Mouse (Mus musculus): Measurements from ENCODE around the gene Ddx27. TPM values are rescaled to one million over a fixed set of nuclear protein-coding genes. Genes with fewer than 3 reads are reported as not detected.

Ddx27 gene
- polyA plus RNA-seq, 1 experiment from 2014 or later: 56.4 TPM

DNA sequence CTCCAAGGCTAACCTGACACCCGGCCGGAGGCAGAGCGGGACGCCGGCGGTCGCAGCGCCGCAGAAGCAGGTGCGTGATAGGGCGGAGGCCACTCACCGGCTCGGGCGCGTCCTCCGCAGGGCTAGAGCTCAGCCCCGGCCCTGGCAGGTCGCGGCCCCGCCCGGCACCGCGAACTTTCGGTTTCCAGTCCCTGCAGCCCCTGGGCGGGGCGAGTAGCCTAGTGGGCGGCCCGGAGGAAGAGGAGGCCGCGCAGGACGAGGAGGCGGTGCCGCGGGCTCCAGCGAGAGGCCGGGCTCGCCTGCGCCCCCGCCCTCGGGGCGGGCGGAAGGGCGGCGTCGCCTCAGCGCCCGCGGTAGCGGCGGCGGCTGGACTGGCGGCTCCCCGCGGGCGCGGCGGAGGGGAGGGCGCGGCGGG, 47.5 kb downstream of the Ddx27 start:
- DNase-seq (ENCODE audit: low spot score): peak; percentile 95

DNA sequence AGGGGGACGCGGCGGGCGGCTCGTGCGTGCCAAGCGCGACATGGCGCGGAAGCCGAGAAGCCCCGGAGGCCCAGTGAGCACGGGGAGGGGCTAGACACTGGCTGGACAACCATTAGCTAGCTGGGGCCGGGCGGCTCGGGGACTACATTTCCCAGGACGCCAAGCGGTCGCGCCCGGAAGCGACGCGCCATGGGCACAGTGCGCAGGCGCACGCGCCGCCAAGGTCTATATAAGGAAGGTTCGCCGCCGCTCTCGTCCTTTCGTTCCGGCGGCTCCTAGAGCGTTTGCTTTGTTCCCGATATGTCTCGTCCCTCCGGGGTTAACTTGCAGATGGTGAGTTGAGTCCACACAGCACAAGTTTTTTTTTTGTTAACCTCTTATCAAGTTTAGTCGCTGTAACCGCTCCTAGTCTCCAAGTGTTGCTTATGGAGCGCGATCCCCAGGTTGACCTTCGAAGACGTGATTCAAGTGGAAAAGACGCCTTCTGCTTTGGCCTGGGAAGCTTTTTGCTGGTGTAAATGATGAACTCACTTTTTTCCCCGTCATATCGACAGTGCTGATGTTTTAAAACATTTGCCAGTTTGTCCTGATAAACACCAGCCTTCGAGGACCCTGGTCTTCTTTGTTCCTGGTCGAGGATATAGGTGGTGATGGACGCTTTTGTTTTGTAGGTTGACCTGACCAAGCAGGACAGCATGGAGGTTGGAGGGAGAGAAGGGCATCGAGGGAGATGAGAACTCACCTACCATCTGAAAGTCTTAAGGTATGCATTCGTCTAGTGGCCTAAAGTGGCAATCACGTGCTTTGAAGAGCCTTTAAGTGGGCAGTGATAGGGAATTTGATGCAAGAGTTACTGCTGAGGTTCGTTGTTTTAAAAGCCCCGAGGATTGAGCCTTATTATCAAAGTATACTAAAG, 48.2 kb downstream of the Ddx27 start, which contains the start of gene Znfx1:
Znfx1 (minus strand) TSS at position 51 of the 916 bp plus-strand sequence.
- peak; percentile 95 for DNase-seq (ENCODE audit: low spot score)

DNA sequence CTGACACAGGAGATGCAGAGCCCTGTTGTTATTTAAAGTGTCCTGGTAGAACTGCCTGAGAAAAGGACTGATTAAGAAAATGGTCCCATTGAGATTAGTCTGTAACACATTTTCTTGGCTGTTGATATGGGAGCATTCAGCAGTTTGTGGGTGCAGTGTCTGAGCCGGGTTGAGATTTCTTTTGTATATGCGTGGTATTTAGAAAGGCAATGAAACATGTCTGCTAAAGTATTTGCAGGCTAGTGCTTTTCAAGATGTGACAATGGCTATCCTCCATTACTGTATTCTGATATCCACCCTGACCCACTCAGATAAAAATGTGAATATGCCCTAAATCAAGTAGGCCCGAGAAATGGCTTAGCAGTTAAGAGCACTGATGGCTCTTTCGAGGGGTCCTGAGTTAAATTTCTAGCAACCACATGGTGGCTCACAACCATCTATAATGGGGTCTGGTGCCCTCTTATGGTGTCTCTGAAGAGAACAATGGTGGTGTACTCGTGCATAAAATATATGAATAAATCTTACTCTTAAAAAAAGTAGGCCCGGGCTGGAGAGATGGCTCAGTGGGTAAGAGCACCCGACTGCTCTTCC, 49.0 kb downstream of the Ddx27 start:
- DNase-seq (ENCODE audit: low spot score): peak; percentile 44

DNA sequence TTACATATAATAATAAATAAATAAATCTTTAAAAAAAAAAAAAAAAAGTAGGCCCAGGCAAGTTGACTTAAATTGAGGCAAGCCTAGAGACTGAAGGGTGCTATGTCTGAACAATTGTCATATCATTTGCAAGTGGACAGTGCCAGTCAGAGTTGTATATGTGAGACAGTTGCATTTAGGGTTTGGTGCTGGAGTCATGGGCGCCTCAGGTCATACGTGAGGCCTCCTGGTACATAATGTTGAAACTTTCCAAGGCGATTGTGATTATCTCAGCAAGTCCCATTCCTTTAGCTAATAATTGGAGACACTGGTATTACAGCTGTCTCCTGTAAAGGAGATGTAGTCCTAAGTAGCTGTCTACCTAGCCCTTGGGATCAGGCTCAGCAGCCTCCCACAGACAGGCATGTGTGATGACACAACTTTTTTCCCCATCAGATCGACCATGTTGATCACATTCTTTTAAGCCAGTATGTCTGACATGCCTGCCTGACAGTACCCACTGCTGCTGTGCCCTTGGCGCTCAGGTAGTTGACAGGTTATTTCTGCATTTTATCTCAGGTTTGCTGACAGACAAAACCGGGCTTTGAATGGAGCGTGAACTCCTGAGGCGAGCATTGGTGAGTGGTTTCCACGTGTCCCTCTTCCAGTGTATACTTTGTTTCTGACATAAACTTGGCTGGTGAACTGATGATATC, 49.8 kb downstream of the Ddx27 start:
- DNase-seq (ENCODE audit: low spot score): no peak

DNA sequence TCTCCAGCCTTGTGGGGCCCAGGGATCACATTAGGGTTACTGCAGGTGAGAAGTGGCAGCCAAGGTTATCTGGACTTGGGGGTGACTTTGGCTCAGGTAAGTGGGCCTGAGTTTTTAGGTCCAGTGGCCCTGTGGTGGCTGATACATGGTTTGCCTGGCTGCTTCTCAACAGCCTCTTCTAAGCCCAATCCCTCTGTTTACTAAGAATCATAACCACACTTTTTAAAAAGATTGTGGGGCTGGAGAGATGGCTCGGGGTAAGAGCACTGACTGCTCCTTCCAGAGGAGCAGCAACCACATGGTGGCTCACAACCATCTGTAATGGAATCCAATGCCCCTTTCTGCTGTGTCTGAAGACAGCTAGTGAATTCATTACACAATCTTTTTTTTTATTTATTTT, 51.0 kb downstream of the Ddx27 start:
- no peak for DNase-seq (ENCODE audit: low spot score)

DNA sequence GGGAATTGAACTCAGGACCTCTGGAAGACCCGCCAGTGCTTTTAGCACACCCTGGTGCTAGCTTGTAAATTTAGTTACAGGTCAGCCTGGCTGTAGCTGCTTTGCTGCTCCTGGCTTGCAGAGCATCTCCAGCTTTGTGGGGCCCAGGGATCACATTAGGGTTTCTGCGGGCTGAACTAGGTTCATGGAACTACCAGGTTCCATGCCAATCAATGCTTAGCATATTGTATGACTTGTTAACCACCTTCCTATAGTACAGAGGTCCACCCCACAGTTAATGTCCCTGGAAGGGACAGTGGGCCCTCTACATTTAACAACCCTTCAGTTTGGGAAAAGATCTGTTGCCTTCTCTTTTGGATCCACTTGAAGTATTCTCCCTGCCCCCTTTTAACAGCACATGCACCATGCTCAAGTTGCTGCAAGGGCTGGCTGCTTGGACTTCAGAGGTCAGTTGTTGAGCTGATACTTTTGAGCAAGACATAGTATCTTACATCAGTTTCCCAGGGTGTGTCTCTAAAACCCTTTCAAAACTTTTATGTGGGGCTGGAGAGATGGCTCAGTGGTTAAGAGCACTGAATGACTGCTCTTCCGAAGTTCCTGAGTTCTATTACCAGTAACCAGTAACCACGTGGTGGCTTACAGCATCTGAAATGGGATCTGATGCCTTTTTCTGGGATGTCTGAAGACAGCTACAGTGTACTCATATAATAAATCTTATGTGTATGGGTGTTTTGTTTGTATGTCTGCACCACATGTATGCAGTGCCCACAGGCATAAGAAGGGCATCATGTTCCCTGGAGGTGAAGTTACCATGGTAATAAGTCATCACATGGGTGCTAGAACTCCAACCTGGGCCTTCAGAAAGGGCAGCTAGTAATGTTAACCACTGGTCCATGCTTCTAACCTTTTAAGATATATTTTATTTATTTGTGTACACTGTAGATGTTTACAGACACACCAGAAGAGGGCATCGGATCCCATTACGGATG, 51.8 kb downstream of the Ddx27 start:
- DNase-seq (ENCODE audit: low spot score): no peak

DNA sequence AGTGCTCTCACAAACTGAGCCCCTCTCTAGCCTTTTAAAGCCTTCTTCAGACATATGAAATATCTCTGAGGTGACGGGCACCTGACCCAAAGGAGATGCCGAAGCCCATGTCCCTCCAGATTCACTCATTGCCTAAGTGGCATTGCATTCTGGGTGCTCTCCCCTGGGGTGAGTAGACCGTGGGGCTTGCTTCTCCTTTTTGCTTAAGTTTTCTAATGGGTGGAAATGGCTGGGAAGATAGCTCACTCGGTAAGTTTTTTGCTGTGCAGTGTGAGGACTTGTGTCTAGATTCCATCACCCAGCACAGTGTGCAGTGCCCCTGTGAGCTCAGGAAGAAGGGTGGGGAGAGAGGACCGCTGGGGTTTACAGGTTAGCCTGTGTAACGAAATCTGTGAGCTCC, 52.6 kb downstream of the Ddx27 start:
- DNase-seq (ENCODE audit: low spot score): no peak

DNA sequence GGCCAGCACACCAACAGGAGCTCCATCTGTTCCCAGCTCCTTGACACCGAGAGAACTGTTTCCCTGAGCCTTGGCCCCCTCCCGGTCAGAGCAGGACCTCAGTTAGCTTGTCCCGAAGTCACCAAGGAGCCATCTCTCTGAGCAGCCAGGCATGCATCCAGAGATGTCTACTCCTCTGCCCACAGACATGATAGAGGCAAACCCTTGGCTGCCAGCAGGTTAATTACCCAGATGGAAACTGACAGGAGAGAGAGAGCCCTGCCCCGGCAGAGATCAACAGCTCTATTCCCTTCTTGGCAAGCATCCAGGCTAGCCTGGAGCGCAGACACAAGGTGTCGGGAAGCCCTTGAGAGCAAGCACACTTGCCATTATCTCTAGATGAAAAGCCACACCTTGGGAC, 55.3 kb downstream of the Ddx27 start:
- no peak for DNase-seq (ENCODE audit: low spot score)

DNA sequence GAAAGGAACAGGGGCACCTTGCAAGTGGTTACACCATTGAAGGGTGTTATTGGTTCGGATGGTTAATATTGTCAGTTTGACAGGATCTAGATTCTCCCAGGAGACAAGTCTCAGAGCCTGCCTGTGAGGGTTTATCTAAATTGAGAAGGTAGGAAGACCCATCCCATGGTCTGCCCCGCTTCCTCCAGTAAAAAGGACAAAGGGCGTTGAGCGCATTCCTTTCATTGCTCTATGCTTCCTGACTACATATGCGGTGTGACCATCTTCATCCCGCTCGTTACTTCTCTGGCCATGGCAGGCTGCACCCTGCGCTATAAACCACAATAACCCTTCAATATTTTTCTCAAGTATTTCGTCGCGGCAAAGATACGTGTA, 56.3 kb downstream of the Ddx27 start:
- no peak for DNase-seq (ENCODE audit: low spot score)

DNA sequence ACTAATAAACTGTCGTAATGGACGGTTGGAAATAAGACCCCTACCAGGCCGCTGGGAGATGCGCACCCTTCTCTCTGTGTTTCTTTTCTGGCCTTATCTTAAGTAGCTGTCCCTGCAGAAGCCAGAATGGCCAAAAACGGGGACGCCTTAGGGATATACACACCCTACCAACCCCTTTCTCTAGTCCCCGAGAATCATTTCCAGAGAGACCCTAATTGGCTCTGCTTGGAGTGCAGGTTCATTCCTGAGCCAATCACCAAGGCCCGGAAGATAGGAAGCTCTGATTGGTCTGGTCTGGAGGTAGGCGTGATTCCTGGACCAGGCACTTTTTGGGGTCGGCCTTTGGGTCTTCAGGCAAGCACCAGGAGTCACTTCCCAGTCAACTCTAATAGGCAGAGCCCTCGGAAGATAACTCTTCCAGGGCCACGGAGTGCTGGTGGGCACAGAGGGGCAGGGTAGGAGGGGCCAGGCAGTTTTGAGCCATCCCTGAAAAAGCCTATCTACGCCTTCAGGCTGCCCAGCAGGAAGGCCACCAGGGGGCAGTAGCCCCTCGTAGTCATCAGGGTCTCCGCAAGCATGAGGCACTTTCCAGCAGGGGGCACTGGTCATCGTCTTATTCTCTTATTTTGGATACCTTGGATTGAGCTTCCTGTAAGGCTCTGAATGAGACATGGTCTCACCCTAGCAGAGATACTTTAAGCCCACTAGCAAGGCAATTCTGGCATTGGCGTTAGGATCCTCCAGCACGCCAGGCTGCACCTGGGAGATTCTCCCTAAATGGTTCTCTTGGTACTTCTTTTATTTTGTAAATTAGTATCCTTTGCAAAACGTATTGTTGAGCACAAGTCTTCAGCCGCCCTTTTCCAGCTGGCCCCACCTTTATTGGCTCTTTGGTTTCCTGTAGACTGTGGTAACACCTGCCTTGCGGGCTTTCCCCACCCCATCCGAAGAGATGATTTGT, 56.9 kb downstream of the Ddx27 start:
- DNase-seq (ENCODE audit: low spot score): peak; percentile 94

DNA sequence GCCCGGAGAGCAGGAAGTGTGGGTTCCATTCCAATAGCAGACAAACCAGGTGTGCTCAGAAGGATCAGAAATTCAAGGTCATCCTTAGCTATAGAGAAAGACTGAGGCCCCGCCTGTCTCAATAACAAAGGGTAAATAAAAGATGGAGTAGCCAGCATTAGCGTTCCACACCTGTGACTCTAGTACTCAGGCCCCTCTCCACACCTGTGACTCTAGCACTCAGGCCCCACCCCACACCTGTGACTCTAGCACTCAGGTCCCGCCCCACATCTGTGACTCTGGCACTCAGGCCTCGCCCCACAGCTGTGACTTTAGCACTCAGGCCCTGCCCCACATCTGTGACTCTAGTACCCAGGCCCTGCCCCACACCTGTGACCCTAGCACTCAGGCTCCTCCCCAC, 59.6 kb downstream of the Ddx27 start:
- no peak for DNase-seq (ENCODE audit: low spot score)

DNA sequence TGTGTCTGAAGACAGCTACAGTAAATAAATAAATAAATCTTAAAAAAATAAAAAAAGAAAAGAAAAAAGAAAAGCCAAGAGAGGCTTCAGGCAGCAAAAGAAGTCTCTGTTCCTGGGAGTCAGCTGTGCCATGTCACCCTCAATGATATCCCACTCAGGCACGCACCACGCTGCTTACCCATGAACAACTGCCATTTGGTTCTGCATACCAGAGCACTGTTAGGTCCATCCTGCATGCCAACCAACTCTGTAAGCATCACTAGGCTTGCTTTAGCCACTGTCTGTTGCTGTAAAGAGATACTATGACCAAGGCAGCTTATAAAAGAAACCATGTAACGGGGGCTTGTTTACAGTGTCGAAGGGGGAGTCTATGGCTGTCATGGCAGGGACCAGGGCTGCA, 61.4 kb downstream of the Ddx27 start:
- DNase-seq (ENCODE audit: low spot score): no peak

DNA sequence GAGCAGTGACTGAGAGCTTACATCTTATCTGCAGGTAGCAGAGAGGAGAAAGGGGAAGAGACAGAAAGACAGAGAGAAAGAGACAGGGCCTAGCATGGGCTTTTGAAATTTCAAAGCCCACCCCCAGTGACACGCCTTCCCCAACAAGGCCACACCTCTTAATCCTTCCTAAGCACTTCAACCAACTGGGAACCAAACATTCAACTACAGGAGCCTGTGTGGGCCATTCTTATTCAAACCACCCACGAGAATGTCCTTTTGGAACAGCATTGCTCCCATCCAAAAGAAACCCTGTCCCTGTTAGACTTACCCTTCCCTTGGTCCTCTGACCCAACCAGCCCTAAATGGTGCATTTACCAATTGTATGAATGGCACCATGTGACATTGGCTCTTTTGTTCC, 61.8 kb downstream of the Ddx27 start:
- DNase-seq (ENCODE audit: low spot score): no peak

DNA sequence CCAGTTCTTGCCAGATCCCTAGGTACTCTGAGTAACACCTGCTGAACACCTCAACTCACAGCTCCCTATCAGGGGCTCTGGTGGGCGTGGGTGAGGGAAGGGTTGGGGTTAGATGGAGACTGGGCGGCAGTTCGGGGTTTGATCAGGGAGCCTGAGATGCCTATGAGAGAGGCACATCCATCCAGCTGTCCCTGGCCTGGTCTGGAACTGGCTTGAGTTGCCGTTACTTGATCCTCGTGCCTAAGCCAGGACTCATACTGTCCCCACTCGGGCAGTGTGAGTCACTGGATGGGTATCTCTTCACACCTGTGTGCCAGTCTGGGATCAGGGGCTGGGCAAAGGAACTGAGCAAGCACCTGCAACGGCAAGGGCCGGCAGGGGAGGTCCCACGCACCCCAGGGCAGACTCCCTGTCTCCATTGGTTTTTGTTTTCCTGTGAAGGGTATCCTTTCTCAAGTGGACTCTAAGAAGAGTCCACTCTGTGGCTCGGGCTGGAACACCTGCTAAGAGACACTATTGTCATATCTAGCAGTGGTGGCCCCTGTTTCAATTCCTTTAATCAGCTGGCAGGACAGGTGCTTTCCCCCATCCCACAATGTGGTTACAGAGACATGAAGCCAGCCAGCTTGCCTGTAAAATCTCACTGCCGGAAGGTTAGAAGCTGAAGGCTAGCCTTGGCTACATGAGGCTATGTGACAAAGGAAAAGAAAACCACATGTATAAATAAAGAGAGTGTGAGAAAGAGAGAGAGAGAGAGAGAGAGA, 62.4 kb downstream of the Ddx27 start:
- no peak for DNase-seq (ENCODE audit: low spot score)

DNA sequence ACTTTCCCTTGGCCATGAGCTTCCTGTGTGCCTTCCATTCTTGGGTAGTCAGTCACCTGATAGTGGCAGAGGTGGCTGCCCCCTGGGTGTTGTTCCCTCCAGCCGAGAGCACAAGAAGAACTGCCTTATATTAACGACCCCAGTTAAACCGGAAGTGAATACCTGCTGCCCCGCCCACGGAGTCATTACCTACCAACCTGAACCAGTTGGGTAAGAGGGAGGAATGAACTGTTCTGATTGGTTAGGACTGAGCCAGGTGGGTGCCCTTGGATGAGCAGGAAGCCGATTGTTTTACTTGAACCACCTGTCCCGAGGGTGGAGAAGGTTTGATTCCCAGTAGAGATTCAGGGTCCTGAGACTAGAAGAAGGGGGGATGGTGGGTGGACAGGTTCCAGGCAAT, 63.5 kb downstream of the Ddx27 start:
- DNase-seq (ENCODE audit: low spot score): no peak

DNA sequence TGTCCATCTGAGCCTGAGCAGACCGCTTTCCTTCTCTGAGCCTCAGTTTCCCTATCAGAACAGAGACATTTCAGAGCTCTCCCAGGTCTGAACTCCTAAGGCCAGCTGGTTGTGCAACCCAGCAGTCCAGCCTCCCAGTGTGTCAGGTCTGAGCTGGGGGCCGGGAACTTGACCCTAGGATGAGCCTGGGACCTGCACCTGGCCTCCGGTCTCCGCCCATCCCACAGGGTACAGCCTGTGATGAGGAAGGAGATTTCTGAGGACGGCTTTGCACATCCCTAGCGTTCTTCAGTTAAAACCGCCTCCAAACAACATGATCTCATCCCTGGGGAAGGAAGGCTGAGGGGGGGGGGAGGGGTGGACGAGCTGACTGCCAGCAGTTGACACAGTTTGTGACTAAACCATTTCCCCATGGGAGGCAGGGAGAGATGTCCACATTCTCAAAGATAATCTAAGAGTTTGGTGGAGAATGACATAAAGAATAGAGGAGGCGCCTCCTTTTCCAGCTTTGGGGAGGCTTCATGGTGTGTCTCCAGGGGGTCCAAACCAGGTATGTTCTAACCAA, 64.0 kb downstream of the Ddx27 start:
- DNase-seq (ENCODE audit: low spot score): no peak

DNA sequence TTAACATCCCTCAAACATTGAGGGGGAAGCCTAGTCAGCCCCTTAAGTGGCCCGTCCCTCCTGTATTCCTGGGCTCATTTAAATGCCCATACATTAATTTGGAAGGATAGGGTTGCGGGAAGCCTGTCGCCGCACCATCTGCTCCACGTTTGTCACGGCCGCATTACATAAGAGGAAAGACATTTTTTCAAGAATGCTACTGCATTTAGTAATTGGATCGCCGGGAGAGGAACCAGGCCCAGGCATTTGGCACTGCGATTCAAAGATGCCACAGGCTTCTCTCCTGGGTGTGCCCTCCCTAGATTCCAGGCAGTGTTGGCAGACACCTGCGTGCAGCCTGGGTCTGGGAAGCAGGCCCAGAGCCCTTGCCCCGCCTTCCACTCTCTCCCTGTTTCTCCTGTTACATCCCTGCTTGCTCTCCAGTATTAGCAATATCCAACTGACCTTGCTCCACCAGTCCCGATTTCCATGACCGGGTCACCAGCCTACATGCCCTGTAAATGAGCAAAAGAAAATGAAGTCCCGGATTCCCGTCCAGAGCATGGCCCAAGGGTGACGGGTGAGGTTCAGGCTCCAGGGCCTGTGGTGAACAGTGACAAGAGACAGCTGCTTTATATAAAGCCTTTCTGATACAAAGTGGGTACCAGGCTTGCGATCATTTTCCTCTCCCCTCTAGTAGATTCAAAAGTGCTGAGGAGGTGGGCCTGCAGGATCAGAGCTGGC, 64.7 kb downstream of the Ddx27 start:
- no peak for DNase-seq (ENCODE audit: low spot score)

DNA sequence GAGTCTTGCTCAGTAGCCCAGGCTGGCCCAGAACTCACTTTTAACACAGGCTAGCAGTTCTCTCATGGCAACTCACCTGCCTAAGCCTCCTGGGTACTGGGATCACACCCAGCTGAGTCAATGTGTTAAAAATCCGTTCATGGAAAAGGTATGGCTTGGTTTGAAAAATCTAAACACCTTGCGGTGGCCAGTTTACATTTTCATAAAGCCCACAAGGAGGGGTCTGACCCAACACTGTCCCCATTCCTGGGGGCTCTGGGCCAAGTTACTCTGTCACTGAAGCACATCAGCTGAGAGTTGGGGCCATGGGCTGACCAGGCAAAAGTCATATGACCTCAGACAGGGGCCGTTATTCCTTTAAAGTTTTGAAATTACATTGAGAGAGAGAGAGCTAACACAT, 65.4 kb downstream of the Ddx27 start:
- no peak for DNase-seq (ENCODE audit: low spot score)

Data from thymus, postnatal 0 days (tissue).